Mouse (Mus musculus) testis, adult 2 months (tissue): Measurements from ENCODE around the gene Cdk11b.
"Not testable (repeated sequence)": the region's sequence is repeated elsewhere in the genome, so short reads cannot be mapped to it uniquely, and the experiment has no call there.

ENCODE experiments used
- CTCF ChIP-seq: fragments of 200-500 bp; IDR thresholded peaks from 2 replicates; pipeline ENCODE4 v1.5.1; 2012; ENCODE audit warnings: low read depth, mild to moderate bottlenecking, inconsistent platforms, low read length, moderate library complexity; ENCODE audit not compliant: control insufficient read depth, insufficient read depth, insufficient replicate concordance
- POLR2A ChIP-seq: fragments of 200-500 bp; IDR thresholded peaks from 2 replicates; pipeline ENCODE4 v1.6.1; 2012; ENCODE audit warnings: low read depth, mild to moderate bottlenecking, inconsistent platforms, low read length, moderate library complexity; ENCODE audit not compliant: control insufficient read depth

- not testable (repeated sequence) for TF ChIP-seq CTCF, POLR2A
Observed at GRCm38 (mm10) chr4:155683670-155684277, 59.1 kb downstream of the Cdk11b start.
